Mouse (Mus musculus) lung, postnatal 4 days (tissue): ENCODE results near the gene Trim11.

Experiments used
- DNase-seq, 2 experiments: peaks; one replicate each; pipeline ENCODE4 v3.0.0; 2021

Trim11 gene

GRCm38 (mm10) chr11:58978027-58978705 is at the start of gene Trim11:
TSS of gene Trim11 (plus strand) at chr11:58978093.
- DNase-seq: peak; percentile 63 to 68

GRCm38 (mm10) chr11:58929055-58929454 is 48.8 kb upstream of the Trim11 start:
- DNase-seq: no peak

GRCm38 (mm10) chr11:58929641-58930040 is 48.3 kb upstream of the Trim11 start:
- DNase-seq: no peak

- no peak for DNase-seq
These were observed 47.6 kb upstream of the Trim11 start for GRCm38 (mm10) chr11:58930254-58930653.

- no peak for DNase-seq
These were observed 46.3 kb upstream of the Trim11 start for GRCm38 (mm10) chr11:58931576-58931975.

- no peak for DNase-seq
These were observed 40.0 kb upstream of the Trim11 start for GRCm38 (mm10) chr11:58937909-58938308.

- peak; percentile 93 to 95 for DNase-seq
These were observed 39.4 kb upstream of the Trim11 start, which contains the start of gene Rnf187 for GRCm38 (mm10) chr11:58938322-58939087. TSS of gene Rnf187 (minus strand) at chr11:58938916.

- DNase-seq: no peak
These were observed 38.8 kb upstream of the Trim11 start for GRCm38 (mm10) chr11:58939088-58939439.

- DNase-seq: no peak
These were observed 33.8 kb upstream of the Trim11 start for GRCm38 (mm10) chr11:58944136-58944535.

- DNase-seq: no peak
These were observed 30.6 kb upstream of the Trim11 start for GRCm38 (mm10) chr11:58947306-58947705.

GRCm38 (mm10) chr11:58947798-58948528 is 29.9 kb upstream of the Trim11 start:
- DNase-seq: no peak

- peak in 1 of 2 experiments; percentile 45 for DNase-seq
These were observed 29.1 kb upstream of the Trim11 start, which contains the start of gene Hist3h2ba for GRCm38 (mm10) chr11:58948542-58949479. TSS of gene Hist3h2ba (plus strand) at chr11:58948920.

GRCm38 (mm10) chr11:58949480-58950431 is 28.1 kb upstream of the Trim11 start:
- DNase-seq: no peak

GRCm38 (mm10) chr11:58951210-58951609 is 26.7 kb upstream of the Trim11 start:
- DNase-seq: no peak

- DNase-seq: peak in 1 of 2 experiments; percentile 38
These were observed 24.3 kb upstream of the Trim11 start for GRCm38 (mm10) chr11:58953351-58954169.

GRCm38 (mm10) chr11:58954170-58954419 is 23.8 kb upstream of the Trim11 start:
- peak in 1 of 2 experiments; percentile 57 for DNase-seq

GRCm38 (mm10) chr11:58954420-58955142 is 23.3 kb upstream of the Trim11 start, which contains the start of the genes Hist3h2a and Trim17:
TSS of gene Hist3h2a (plus strand) at chr11:58954685.
TSS of gene Trim17 (plus strand) at chr11:58954685.
- DNase-seq: peak; percentile 91 to 93

GRCm38 (mm10) chr11:58955143-58955867 is 22.6 kb upstream of the Trim11 start:
- DNase-seq: no peak

GRCm38 (mm10) chr11:58955868-58956257 is 22.0 kb upstream of the Trim11 start:
- no peak for DNase-seq
